Mouse (Mus musculus): ENCODE measurements around the gene Als2cr12. TPM values are rescaled to one million over a fixed set of nuclear protein-coding genes. Genes with fewer than 3 reads are reported as not detected.
"Not testable (repeated sequence)": the region's sequence is repeated elsewhere in the genome, so short reads cannot be mapped to it uniquely, and the experiment has no call there.

The Als2cr12 gene
- polyA plus RNA-seq, 1 experiment from 2014 or later: not detected

DNA sequence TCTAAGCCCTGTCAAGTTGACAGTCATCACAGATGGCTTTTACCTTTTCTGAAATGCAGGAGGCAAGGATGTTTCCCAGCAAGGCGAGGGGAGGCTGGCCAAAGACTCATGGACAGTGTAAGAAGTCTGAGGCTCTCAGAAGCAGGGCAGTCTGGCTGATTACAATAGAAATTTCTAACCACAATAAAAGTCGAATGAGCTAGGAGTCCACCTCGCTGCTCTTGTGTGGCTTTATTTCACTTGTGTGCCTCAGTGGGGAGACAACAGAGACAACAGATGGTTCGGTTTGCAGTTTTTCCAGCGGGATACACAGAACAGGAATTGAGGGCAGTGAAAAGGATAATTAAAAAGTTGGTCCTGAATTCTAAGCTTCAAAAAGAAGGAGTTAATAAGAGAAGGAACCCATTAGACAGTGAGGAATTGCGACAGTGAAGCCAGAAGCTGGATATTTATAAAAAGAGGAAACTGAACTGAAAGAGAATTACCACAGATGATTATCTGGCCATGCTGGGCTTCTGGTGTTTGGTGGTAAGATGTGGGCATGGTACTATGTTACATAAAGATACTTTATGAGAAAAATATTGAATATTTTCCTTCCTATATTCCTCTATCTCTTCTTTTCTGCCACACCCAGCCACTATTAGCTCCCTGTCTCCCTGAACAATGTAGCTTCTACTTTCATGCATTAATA lies 77.7 kb downstream of the Als2cr12 start:
- no peaks in the 10 kb centered on the region for H3K27me3 ChIP-seq
- WGBS: 73% methylated on average over 6 of the region's 6 CpGs
- no peak overlapping the region for H3K9ac ChIP-seq (replicated peaks)

DNA sequence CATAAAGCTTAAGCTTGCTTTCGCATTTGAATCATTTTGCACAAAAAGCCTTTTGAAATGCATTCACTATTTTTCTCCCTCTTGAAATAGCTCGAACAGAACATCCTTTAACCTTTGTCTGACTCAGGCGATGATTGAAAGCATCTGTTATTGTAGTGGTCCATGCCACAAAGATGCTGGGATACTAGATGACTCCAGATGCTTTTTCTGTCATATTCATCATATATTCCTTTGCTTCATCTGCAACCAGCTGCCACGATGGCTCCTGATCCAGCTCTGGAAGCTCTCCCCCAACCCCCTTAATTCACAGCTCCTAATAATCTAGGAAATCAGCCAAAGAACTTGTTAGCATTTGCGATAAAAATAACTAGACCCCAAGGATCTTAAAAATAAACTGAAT lies 78.7 kb downstream of the Als2cr12 start:
- H3K9me3 ChIP-seq: no peaks in the 10 kb centered on the region
- no peak overlapping the region for H3K27ac ChIP-seq
- no peak overlapping the region for H3K4me2 ChIP-seq (replicated peaks)
- no peak overlapping the region for H3K4me3 ChIP-seq (replicated peaks)
- no peaks in the 10 kb centered on the region for H3K4me1 ChIP-seq (replicated peaks)
- no peaks in the 10 kb centered on the region for H3K27me3 ChIP-seq
- no peaks in the 10 kb centered on the region for H3K36me3 ChIP-seq
- ATAC-seq: no peak
- WGBS: 56% methylated on average over 5 of the region's 5 CpGs
- H3K9ac ChIP-seq (replicated peaks): no peak overlapping the region

More for the DNA sequence above, 77.7 kb downstream of the Als2cr12 start:
- Histone ChIP-seq H3K9me3 (no peaks in the 10 kb centered on the region), H3K27ac (no peak overlapping the region), H3K4me2 (replicated peaks) (no peak overlapping the region), H3K36me3 (no peaks in the 10 kb centered on the region), H3K4me1 (replicated peaks) (no peaks in the 10 kb centered on the region), H3K4me3 (replicated peaks) (no peak overlapping the region)
- no peak for ATAC-seq

- no peaks in the 10 kb centered on the region for H3K9me3 ChIP-seq
- 76% methylated on average over 3 of the region's 3 CpGs for WGBS
- H3K4me3 ChIP-seq (replicated peaks): no peak overlapping the region
- ATAC-seq: no peak
- H3K9ac ChIP-seq (replicated peaks): no peak overlapping the region
- no peaks in the 10 kb centered on the region for H3K4me1 ChIP-seq (replicated peaks)
- H3K27ac ChIP-seq: no peak overlapping the region
- H3K4me2 ChIP-seq (replicated peaks): no peak overlapping the region
- H3K36me3 ChIP-seq: no peaks in the 10 kb centered on the region
- no peaks in the 10 kb centered on the region for H3K27me3 ChIP-seq
These were observed 79.6 kb downstream of the Als2cr12 start for GRCm38 (mm10) chr1:58616176-58616575.

DNA sequence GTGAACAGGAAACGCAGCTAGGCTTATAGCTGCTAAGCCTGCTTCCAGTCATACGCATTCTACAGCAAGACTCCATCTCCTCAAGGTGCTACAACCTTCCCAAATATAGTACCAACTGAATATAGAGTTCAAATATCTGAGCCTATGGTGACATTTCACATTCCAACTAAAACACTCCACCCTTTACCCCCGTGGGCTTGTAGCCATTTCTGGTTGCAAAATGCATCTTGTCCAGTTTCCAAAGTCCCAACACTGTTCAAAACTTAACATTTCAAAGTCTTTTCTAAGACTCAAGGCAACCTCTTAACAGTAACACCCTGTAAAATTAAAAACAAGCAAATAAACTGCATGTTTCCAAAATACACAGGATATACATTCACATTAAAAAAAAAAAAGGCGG lies 80.6 kb downstream of the Als2cr12 start:
- Histone ChIP-seq H3K4me3 (replicated peaks) (no peak overlapping the region), H3K9me3 (no peaks in the 10 kb centered on the region), H3K4me1 (replicated peaks) (no peaks in the 10 kb centered on the region), H3K27me3 (no peaks in the 10 kb centered on the region), H3K9ac (replicated peaks) (no peak overlapping the region), H3K36me3 (no peaks in the 10 kb centered on the region), H3K27ac (no peak overlapping the region), H3K4me2 (replicated peaks) (no peak overlapping the region)
- ATAC-seq: no peak
- WGBS: 82% methylated on average over 4 of the region's 4 CpGs

DNA sequence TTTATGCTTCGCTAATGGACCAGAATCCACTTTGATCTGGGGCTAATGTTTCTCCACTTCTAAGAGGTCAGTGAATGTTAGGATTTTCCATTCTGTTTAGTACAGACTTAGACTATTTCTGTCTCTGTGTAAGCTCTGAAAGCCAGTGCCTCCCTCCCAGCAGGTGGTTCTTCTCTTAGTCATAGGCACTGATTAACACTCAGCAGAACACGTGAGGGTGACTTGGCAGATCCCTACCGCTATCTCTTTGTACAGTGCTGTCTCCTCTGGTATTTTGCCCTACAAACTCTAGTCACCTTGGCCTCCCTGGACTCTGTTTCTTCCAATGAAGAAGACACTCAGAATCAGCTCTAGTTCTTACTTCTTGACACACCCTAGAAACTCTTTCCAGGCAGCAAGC lies 81.4 kb downstream of the Als2cr12 start:
- Histone ChIP-seq H3K36me3 (no peaks in the 10 kb centered on the region), H3K27me3 (no peaks in the 10 kb centered on the region), H3K27ac (no peak overlapping the region), H3K4me1 (replicated peaks) (no peaks in the 10 kb centered on the region), H3K9ac (replicated peaks) (no peak overlapping the region), H3K4me3 (replicated peaks) (no peak overlapping the region), H3K9me3 (no peaks in the 10 kb centered on the region), H3K4me2 (replicated peaks) (no peak overlapping the region)
- no peak for ATAC-seq
- 70% methylated on average over 3 of the region's 3 CpGs for WGBS

GRCm38 (mm10) chr1:58613786-58614185 lies 82.0 kb downstream of the Als2cr12 start:
- no peak overlapping the region for H3K27ac ChIP-seq
- H3K4me1 ChIP-seq (replicated peaks): no peaks in the 10 kb centered on the region
- no peaks in the 10 kb centered on the region for H3K36me3 ChIP-seq
- no peak for ATAC-seq
- no peaks in the 10 kb centered on the region for H3K9me3 ChIP-seq
- no peak overlapping the region for H3K4me3 ChIP-seq (replicated peaks)
- H3K4me2 ChIP-seq (replicated peaks): no peak overlapping the region
- H3K9ac ChIP-seq (replicated peaks): no peak overlapping the region
- H3K27me3 ChIP-seq: no peaks in the 10 kb centered on the region
- 83% methylated on average over 6 of the region's 6 CpGs for WGBS

GRCm38 (mm10) chr1:58610611-58611010 lies 85.2 kb downstream of the Als2cr12 start:
- no peaks in the 10 kb centered on the region for H3K4me1 ChIP-seq (replicated peaks)
- no peaks in the 10 kb centered on the region for H3K36me3 ChIP-seq
- 45% methylated on average over 1 of the region's 1 CpGs for WGBS
- H3K4me3 ChIP-seq (replicated peaks): no peak overlapping the region
- no peak overlapping the region for H3K27ac ChIP-seq
- no peak overlapping the region for H3K9ac ChIP-seq (replicated peaks)
- H3K9me3 ChIP-seq: no peaks in the 10 kb centered on the region
- no peaks in the 10 kb centered on the region for H3K27me3 ChIP-seq
- H3K4me2 ChIP-seq (replicated peaks): no peak overlapping the region
- ATAC-seq: no peak

DNA sequence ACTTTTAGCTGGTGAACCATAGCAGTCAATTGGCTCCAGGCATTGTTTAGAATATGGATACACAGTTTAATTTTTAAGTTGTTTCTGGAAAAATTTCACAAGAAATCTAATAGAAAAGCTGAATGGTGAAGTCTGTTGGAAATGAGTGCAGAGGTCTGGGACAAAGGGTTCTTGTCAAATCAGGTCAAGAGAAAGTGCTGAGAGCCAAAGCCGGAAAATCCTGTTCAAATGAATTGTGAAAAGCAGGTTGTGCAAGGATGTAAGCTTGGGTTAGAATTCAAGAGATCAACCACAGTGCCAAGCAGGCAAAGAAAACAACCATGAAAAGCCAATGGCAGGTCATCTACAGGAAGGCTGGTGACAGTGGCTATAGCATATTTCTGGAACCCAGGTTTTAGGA lies 85.6 kb downstream of the Als2cr12 start:
- Histone ChIP-seq H3K9me3 (no peaks in the 10 kb centered on the region), H3K4me1 (replicated peaks) (no peaks in the 10 kb centered on the region), H3K9ac (replicated peaks) (no peak overlapping the region), H3K4me2 (replicated peaks) (no peak overlapping the region), H3K4me3 (replicated peaks) (no peak overlapping the region), H3K27ac (no peak overlapping the region), H3K36me3 (no peaks in the 10 kb centered on the region), H3K27me3 (no peaks in the 10 kb centered on the region)
- ATAC-seq: no peak
- 80% methylated on average over 1 of the region's 1 CpGs for WGBS

GRCm38 (mm10) chr1:58609591-58609990 lies 86.2 kb downstream of the Als2cr12 start:
- not testable (repeated sequence) for H3K4me3 ChIP-seq (replicated peaks); H3K9ac ChIP-seq (replicated peaks); H3K36me3 ChIP-seq; H3K9me3 ChIP-seq; H3K27ac ChIP-seq; H3K4me1 ChIP-seq (replicated peaks); H3K4me2 ChIP-seq (replicated peaks); ATAC-seq; H3K27me3 ChIP-seq
- 92% methylated on average over 5 of the region's 5 CpGs for WGBS

GRCm38 (mm10) chr1:58603738-58604137 lies 92.1 kb downstream of the Als2cr12 start:
- no peak overlapping the region for H3K9ac ChIP-seq (replicated peaks)
- H3K4me2 ChIP-seq (replicated peaks): no peak overlapping the region
- no peaks in the 10 kb centered on the region for H3K27me3 ChIP-seq
- no peaks in the 10 kb centered on the region for H3K36me3 ChIP-seq
- no peaks in the 10 kb centered on the region for H3K4me1 ChIP-seq (replicated peaks)
- no peak for ATAC-seq
- H3K9me3 ChIP-seq: no peaks in the 10 kb centered on the region
- H3K4me3 ChIP-seq (replicated peaks): no peak overlapping the region
- WGBS: 84% methylated on average over 4 of the region's 4 CpGs
- H3K27ac ChIP-seq: no peak overlapping the region

DNA sequence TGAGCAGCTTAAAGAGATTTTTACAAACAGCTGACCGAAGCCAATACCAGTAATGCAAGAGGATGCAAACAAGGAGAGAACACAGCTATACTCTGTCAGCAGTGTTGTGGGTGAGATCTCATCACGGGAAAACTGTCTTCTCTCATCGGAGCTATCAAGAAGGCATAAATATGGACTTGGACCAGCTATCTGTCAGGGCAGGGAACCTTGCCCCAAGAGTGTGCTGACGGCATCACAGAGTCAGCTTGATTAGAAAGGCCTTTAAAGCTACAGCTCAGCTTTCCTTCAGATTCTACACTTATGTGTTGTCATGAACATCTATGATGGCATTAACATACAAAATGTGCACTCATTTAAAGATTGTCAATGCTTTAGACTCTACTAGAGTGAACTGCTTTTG lies 93.1 kb downstream of the Als2cr12 start:
- Histone ChIP-seq H3K4me3 (replicated peaks) (no peak overlapping the region), H3K9me3 (no peaks in the 10 kb centered on the region), H3K27ac (no peak overlapping the region), H3K4me1 (replicated peaks) (no peaks in the 10 kb centered on the region), H3K4me2 (replicated peaks) (no peak overlapping the region), H3K9ac (replicated peaks) (no peak overlapping the region), H3K36me3 (no peaks in the 10 kb centered on the region), H3K27me3 (no peaks in the 10 kb centered on the region)
- WGBS: 87% methylated on average over 4 of the region's 4 CpGs
- no peak for ATAC-seq
